Comparison of ENCODE assay signal across 9 mouse cellular contexts in the genomic region with DNA sequence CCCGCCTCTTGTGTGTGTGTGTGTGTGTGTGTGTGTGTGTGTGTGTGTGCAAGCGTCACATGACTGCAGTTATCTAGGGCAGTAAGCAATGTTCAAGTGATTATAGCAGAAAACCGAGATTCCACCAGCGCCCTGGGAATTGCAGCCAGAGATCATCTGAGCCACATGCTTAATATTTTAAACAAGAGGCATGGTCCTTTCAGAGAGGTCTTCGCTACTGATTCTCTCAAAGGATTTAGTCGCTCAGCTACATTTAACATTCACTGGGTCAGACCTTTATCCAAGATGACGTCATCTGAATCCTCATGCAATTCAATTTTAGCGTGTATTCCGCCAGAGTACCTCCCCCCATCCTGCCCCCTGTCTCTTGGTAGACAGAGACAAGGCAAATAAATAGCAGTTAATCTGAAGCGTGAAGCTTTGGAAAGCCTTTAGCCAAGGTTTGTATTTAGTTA.
A peak's percentile ranks its signal among the peaks of the same experiment; 100 is the strongest.
DNase-seq lines count a peak whose midpoint lies in the region; ATAC-seq lines count a peak whose summit lies in the region.
"Had no signal": no experiment of that assay in that cellular context is flagged by ENCODE, and none has a peak within 500 bp of the region (broad histone marks: within the 10 kb centered on the region; RNA-seq: fewer than 3 reads in every experiment).

No protein-coding gene starts in this region.

- intact Hi-C loops in left cerebral cortex, postnatal 25 days (cut with DNase I): loop anchor here (10.0 kb wide), 2 partner anchors 170 kb away; no protein-coding TSS in a partner anchor

- 0 out of 2 replicates have a peak overlapping the region, but pooled peaks have one; percentile 43 for H3K9ac ChIP-seq in heart, embryonic 11.5 days (ENCODE audit: low read depth, low read length)
- H3K9ac ChIP-seq: limb, embryonic 15.5 days had no signal

- peak overlapping the region; percentile 17; the same call in 1 of the 2 replicates for H3K4me3 ChIP-seq in heart, embryonic 11.5 days (ENCODE audit: low read depth, low read length)
- H3K4me3 ChIP-seq: limb, embryonic 15.5 days had no signal

- no peaks in the 10 kb centered on the region for H3K36me3 ChIP-seq in heart, embryonic 11.5 days (ENCODE audit: control insufficient read depth, insufficient read depth, low read length)
- H3K36me3 ChIP-seq: limb, embryonic 15.5 days had no signal

- peak overlapping the region; percentile 54 for H3K4me2 ChIP-seq in heart, embryonic 11.5 days
- H3K4me2 ChIP-seq: limb, embryonic 15.5 days had no signal

- H3K27ac ChIP-seq in heart, embryonic 11.5 days (ENCODE audit: low read depth, low read length): no peak overlapping the region
- H3K27ac ChIP-seq: limb, embryonic 15.5 days had no signal

- 0 out of 2 replicates have a peak, but pooled peaks cover 3% of the 10 kb centered on the region for H3K4me1 ChIP-seq in heart, embryonic 11.5 days (ENCODE audit: control insufficient read depth, insufficient read depth, low read length)
- H3K4me1 ChIP-seq: limb, embryonic 15.5 days had no signal

- WGBS in heart, embryonic 11.5 days (ENCODE audit: insufficient replicate concordance): 48% methylated on average over 10 of the region's 10 CpGs

- H3K9me3 ChIP-seq in heart, embryonic 11.5 days (replicated peaks; ENCODE audit: control insufficient read depth, low read length): peaks cover 3% of the 10 kb centered on the region; the same call in 1 of the 2 replicates
- H3K9me3 ChIP-seq: limb, embryonic 15.5 days had no signal

- ATAC-seq in heart, embryonic 11.5 days (replicated peaks; ENCODE audit: insufficient number of reproducible peaks, low FRiP score, low TSS enrichment): no peak

- H3K27me3 ChIP-seq in heart, embryonic 11.5 days (ENCODE audit: control insufficient read depth, insufficient read depth, low read length): no peaks in the 10 kb centered on the region
- H3K27me3 ChIP-seq: limb, embryonic 15.5 days had no signal

- no peak for DNase-seq in heart, adult 8-10 months (ENCODE audit: low spot score)
- peak; percentile 56 for DNase-seq in cerebellum, adult 9-10 months
- peak; percentile 10 for DNase-seq in gastrocnemius, postnatal 10 days
- DNase-seq in left cerebral cortex, postnatal 25 days (ENCODE audit: low spot score in 2 of 2): peak; percentile 32 to 43
- peak; percentile 45 to 49 for DNase-seq in right cerebral cortex, postnatal 10 days (ENCODE audit: low spot score in 2 of 2)
- DNase-seq in spleen, postnatal 4 days (ENCODE audit: low spot score in 2 of 2): no peak
- no peak for DNase-seq in thymus, postnatal 14 days

Comparison
In these comparisons a context has a peak if more than half of its experiments do, and no peak if none do; other contexts are left out.
1. DNase-seq: peak in cerebellum, adult 9-10 months (single experiment), gastrocnemius, postnatal 10 days (single experiment), left cerebral cortex, postnatal 25 days (2 of 2) and right cerebral cortex, postnatal 10 days (2 of 2); none in heart, adult 8-10 months (single experiment), spleen, postnatal 4 days (0 of 2) and thymus, postnatal 14 days (single experiment).